Mouse (Mus musculus) E14TG2a.4 (cell line): ENCODE measurements at regions not wholly inside any gene's neighbourhood (a gene's known extent, or its start where the extent isn't known, plus 50 kb on each side); places are given as distances from the start of the nearest gene placed in this dataset.

ENCODE experiments used
- CTCF ChIP-seq: conservative IDR thresholded peaks from 2 replicates; pipeline ENCODE4 v1.5.1; 2014; ENCODE audit warnings: low read length
- NANOG ChIP-seq: IDR thresholded peaks from 2 replicates; pipeline ENCODE4 v1.6.1; 2014; ENCODE audit warnings: borderline replicate concordance, low read length, mixed read lengths

DNA sequence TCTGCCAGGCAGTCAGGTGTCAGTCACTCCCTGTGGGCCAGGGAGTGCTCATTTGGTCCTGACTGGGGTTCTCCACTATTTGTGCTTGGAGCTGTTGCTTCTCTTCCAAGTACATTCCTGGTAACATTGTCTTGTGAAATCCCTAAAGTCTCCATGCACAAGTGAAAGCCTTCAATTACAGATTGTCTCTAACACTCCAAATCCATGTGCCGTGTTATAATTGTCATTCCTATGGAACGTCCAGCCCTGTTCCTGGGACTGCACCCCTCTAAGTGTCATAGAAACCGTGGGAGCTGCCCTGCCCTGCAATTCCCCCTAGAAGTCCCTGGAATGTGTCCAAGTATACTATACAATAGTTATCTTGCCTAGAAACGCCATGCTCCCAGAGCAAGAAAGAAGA lies 181.1 kb downstream of the Rnd3 start:
- TF ChIP-seq CTCF (no peak), NANOG (no peak)
